Mouse (Mus musculus) hematopoietic stem cell, adult 5-6 weeks (primary cell): ENCODE measurements around the gene Dhx58. TPM values are rescaled to one million over a fixed set of nuclear protein-coding genes. Genes with fewer than 3 reads are reported as not detected.
A peak's percentile ranks its signal among the peaks of the same experiment; 100 is the strongest.

Experiments used
- ATAC-seq, 2 experiments: fragments of 125-278 bp in 1 of 2; replicated peaks in 1 of 2; 2 replicates each; pipeline ENCODE4 v1.8.0; 2016 to 2017; ENCODE audit warnings: inconsistent platforms in 2 of 2, mild to moderate bottlenecking in 2 of 2, moderate number of reproducible peaks in 2 of 2, low read depth in 1 of 2, moderate TSS enrichment in 1 of 2; ENCODE audit not compliant: low FRiP score in 2 of 2, poor library complexity in 2 of 2, severe bottlenecking in 2 of 2, insufficient read depth in 1 of 2, low TSS enrichment in 1 of 2
- total RNA-seq: library from RNA; stranded (forward); fragments of 172-1452, 232-1000 nt; gene quantifications from 2 replicates; pipeline ENCODE4 v1.2.3, GENCODE M21; 2017

Gene Dhx58
- total RNA-seq, 1 experiment from 2014 or later = 33.1 TPM

DNA sequence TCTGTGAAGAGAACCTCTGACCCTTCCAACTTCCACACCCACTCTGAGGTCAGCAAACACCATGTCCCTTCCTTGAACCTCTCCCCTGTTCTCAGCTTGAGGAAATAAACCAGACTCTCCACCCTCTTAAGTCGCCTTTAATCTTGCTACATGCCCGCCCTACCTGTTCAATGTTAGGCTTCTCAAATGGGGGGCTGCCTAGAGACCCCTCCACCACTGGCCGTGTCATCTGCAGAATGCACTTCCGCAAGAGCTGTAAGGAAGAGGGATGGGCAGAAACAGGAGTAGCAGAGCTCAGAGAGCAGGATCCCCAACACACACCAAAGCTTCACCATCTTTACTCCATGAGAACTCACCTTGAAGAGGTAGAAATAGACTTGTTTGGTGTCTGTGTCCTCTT is 6.9 kb upstream of the Dhx58 start:
- ATAC-seq = no peak

DNA sequence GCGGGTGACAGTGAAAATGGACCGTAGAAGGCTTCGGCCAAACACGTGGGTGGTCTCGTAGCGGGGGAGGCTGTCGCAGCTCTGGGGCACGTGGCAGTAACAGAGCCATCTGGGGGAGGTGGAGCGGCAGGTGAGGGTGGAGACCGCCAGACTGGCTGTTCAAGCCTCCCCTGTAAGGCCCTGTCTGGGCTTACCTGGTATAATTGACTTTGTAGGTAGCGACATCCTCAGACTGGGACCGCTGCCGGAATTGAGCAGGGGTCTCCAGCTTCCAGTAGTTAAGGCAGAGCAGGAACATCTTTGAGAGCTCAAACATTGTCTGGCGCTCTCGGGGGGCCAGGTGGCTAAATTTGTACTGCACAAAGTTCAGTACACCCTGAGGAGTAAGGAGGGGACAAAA is 6.5 kb upstream of the Dhx58 start:
- ATAC-seq = no peak

DNA sequence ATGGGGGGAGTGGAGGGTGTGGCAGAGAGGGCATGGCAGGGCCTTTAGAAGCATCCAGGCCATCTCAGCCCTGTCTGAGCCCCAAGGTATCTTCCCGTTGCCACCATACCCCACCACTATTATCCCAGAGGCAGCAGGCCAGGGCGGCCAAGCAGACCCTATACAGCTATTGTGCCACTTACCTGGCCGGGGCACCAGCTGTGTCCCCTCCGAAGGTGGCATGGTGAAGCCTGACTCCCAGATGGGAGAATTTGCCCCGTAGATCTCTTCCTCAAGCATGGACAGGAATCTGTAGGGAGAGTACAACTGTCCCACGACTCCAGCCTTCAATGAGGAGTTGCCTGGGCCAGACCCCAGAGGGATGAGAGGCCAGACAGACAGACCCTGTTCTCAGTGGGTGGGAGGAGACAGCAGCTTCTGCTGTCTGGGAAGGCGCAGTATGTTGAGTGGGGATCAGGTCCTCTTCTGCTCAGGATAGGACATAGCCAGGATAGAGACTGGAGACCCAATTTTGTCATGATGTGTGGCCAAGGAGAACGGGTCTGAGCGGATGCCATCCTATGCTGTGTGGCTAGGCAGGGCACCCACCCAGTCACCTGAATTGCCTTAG is 5.2 kb upstream of the Dhx58 start:
- ATAC-seq = no peak

DNA sequence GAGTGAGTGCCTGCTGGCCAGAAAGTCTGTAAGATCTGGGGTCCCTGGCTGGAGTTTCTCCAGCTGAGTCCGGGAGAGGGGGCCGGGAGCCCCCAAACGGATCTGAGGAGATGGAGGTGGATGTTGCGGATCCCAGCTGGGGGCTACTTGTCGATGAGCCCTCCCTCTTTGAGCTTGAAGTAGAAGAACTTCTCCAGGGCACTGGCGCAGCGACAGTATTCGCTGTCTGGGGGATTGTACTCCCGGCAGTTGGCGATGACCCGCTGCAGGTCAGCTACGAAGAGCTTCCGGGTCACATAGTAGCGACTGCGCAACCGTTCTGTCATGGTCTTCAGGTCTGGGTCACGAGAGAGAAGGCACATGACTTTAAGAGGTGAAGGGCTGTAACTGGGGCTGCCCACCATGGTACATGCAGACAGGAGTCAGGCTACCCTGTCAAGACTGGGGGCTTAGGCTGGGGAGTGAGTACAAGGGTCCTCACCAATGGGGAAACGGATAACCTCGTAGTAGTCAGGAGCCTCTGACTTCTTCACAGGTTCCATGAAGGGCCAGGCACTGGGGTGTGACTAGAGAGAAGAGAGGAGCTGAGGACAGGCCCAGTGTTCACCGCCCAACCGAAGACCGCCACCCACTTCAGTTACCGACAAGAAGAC is 1.1 kb upstream of the Dhx58 start:
- no peak for ATAC-seq

DNA sequence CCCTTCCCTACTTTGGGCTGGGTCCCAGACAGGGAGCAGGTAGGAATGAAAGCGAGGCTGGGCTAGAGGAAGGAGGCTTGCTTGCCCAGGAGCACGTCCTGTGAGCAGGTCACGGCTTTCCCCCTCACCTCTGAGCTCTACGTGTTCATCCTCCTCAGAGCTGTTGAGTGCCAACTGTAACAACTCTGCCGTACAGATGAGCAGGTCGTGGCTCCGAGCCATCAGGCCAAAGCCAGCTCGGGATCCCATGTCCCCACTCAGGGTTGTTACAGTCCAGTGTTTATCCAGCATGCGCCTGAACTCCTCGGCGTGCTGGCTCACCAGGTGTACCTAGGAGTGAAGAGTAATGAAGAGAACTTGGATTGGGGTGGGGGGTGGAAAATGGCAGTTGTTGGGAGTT is 705 bp downstream of the Dhx58 start:
- no peak for ATAC-seq

DNA sequence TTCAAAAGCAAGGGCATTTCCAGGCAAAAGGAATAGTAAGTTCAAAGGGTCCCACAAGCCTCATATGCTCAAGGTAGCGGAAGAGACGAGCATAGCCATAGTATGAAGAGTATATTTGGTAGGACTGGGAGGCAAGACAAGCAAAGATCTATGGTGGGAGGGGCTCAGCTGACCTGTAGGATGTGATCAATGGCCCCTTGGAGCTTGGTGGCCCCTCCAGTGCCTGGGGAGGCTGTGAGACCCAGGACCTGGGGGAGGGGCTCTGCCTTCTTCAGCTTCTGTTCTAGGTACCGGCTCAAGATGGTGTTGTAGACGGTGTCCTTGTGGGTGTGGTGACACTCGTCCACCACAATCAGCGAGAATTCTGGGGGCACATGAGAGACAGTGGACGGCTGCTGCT is 1.2 kb downstream of the Dhx58 start:
- ATAC-seq = no peak

DNA sequence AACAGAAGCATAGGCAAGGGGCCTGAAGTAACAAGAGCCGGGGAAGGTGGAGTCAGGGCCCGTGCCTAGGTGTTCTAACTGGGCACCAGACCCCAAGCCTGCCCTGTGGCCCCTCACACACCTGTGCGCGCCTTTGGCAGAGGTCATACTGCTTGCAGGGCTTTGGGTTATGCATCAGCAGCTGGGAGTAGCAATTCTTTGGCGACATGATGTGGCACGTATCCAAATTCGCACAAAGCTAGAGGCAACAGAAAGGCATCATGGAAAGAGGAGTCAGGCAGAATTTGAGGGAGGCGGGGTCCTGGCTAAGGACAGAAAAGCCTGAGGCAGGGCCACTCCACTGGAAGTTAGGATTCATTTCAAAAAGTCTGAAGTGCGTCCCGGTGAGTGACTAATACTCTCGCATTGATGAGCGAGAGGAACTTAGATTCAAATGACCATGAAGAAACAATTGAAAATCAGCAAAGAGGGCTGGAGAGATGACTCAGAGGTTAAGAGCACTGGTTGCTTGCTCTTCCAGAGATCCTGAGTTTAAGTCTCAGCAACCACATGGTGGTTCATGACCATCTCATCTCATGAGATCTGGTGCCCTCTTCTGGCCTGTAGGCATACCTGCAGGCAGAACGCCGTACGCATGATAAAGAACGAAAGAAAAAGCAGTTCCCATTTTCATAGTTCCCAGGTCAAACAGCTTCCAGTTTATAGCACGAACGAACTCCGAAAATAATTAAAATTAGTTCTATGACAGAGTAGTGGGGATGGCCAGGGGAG is 1.8 kb downstream of the Dhx58 start:
- peak; percentile 47 to 63; a peak in 2 of 4 replicates for ATAC-seq

DNA sequence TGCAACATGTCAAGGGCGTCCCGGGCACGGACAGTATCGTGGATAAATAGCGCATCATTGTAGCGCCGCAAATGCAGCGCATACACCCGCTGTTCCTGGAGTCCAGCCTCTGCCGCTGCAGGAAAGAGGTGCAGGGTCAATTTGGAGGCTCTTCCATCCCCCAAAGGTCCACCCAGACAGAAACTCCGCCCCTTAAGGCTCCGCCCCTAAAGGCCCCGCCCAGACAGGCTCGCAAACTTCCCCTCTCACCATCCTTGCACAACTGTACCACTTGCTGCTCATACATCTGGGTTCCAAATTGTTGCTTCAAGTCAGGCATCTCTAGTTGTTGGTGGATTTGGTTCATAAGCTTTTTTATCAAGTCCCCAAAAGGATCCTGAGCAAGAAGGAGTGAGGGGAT is 2.8 kb downstream of the Dhx58 start:
- peak; percentile 42 to 44; a peak in 2 of 4 replicates for ATAC-seq

DNA sequence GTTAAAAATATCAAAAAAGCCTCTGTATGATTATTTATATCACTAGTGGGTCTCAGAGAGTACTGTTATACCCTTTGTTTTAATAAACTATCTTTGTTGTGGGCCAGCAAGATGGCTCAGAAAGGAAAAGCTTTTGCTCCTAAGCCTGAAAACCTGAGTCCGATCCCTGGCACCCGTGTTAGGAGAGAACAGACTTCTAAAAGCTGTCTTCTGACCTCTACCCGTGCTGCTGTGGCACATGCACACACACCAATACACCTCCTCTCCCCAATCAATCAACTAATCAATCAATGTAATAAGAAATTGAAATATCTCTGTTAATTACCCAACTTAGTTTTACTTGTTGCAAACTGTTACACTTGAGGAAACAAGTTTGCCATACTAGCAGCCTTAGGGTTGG is 3.4 kb downstream of the Dhx58 start:
- ATAC-seq = no peak

DNA sequence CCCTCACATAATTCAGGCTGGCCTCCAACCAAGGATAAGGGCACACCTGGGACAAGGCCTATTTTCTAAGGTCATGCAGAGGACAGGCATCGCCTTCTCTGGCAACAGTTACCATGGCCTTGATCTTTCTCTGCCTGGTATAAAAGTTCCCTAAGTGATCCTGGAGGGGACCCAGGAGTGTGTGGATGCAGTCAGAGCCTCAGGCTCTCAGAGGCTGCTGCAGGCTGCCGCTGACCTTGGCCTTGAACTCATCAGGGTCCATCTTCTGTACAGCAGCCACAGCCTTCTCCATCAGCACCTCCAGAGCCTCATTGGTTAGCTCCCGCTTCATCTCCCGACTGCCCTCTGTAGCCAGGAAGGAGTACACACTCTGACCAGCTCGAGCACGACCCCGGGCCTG is 6.2 kb downstream of the Dhx58 start:
- ATAC-seq = no peak

DNA sequence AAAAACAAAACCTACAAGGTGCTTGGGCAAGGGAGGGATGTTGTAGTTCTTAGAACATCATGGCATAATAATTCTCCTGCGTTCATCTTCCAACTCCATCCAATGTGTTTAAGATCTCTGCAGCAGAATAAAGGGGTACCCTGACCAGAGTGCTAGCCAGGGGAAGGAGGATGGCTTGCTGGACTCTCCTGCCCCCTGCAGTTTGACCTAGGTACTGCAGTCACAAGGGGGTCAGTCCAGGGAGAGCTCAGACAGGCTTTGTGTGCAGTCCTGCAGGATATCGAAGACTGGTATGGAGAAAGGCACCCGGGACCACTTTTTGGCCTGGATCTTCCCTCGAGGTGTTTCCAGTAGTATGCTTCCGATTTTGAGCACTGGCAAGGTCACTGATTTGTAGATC is 9.1 kb downstream of the Dhx58 start:
- peak; percentile 40 to 78; a peak in 3 of 4 replicates for ATAC-seq

DNA sequence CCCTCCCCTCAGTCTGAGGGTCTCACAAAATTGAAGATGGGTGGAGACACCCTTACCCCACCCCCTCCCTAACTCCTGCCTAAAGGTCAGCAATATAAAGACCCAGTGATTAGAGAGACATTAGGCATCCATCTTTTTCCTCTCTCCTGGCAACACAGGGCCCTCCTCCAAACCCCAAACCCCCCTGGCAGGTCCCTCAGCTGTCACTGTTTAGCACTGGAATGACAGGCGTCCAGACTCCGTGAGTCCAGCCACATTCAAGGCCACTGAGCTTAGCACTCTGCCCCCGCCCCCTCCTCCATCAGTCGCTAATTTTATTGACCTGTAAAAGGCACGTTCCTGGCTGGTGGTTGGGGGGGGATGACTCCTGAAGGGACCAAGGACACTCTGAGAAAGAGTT is 10.9 kb downstream of the Dhx58 start:
- no peak for ATAC-seq

DNA sequence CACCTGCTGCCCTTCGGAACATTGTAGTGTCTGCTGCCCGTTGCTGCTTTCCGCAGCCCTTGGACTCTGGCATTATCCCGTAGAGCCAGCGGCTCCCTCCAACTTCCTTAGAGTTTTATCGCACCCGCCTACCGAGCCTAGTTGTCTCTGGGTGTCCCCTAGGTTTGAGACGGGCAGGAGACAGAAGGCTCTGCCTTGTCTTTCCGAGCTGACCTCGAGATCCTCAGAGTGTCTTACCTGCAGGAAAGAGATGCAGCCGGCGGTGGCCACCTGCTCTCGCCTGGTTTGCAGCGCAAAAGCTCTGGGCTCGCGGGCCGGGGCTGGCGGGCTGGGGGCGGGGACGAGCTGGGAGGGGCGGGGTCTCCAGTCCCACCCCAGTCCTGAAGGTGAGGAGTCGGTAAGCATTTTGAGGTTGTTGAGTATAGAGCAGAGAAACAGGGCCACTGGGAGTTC is 11.9 kb downstream of the Dhx58 start, which contains the start of gene Zfp385c:
Gene Zfp385c, minus strand, starts transcription at position 292 of the 453 bp plus-strand sequence.
- ATAC-seq = 0 out of 4 replicates have a peak, but pooled peaks of 1 of the 2 experiments have one; percentile 25

DNA sequence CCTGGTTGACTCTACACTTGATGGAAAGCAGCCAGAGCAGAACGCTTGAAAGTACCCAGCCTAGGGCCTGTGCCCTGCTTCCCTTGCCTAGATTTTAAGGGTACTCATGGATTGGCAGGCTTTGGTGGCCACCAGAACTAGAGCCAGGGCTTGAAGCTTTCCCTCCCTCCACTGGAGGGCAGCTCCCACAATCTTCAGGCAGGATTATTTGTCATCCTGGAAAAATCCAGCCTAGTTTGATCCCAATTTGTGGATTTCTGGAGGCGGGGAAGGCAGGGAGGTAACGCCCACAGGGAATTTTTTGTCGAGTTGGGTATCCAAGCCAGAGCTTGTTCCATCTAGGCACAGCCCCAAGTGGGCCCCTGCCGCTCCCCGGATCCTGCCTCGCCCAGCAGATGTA is 13.7 kb downstream of the Dhx58 start:
- no peak for ATAC-seq

DNA sequence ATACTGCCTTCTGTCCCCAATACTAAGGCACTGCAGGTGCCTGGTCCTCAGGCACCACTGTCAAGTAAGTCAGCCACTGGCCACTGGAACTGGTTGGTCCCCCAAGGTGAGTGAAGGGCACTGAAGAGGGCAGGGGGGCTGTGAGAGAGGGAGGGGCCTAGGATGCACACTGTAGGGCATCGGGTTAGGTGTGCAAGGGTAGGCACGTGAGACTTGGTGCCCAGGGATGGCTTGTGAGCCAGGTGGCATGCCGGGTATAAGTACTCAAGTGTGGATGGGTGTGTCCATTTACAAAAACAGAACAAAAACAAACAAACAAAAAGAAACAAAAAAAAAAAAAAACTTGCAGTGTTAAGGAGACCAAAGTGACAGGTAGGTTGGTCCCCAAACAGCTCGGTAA is 15.6 kb downstream of the Dhx58 start:
- ATAC-seq = no peak

DNA sequence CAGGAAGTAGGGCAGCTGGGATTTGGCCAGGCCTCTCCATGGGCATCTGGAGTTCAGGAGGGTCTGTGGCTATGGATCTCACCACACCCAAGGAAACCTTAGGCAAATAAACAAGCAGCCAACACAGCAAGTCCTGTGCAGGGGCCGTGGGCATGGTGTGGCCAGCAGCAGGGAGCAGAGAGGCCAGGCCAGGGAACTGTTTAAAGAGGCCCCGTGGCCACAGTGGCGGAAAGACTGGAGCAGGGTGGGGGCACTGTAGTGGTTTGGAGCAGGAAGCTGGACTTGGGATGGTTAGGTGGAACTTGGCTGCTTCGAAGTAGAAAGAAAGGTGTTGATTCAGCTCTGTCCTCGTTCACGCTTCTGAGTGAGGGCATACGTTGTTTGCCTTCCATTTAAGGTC is 16.8 kb downstream of the Dhx58 start:
- no peak for ATAC-seq

DNA sequence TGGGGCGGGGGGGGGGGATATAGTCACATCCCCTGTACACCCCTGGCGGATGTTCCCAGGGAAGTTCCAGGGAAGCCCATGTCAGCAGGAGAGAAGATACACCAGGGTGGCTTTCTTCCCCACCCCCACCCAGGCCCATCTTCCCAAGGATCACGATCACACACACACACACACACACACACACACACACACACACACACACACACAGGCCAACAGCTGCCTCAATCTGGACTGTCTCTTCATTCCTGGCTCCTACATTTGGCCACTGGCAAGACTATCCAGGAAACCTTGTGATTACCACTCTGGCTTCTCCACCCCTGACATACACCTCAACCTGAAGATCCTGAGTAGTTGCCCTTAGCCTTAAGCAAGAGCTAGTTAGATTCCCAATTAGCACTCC is 18.7 kb downstream of the Dhx58 start:
- ATAC-seq = no peak

DNA sequence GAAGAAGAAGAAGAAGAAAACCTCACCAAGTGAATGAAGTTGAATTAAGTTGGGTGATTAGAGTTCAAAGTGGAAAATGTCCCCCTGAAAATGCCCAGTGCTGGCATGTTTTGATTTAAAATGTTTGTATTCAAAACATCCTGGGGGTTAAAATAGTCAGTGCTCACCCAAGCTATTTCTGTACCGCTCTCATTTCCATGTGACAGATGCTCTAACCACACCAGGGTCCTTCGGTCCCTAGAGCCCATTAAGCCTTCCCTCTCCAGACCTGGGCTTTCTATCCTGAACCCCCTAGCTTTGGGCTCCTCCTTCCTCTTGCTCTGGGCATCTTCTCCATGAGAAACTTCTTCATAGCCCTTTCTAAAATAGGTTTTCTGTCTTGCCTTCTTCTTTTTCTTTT is 20.0 kb downstream of the Dhx58 start:
- no peak for ATAC-seq
